Mouse (Mus musculus): ENCODE measurements around the gene Sys1. TPM values are rescaled to one million over a fixed set of nuclear protein-coding genes. Genes with fewer than 3 reads are reported as not detected.

Sys1 gene
- polyA plus RNA-seq, 1 experiment from 2014 or later, result 65.8 TPM

- ATAC-seq (ENCODE audit: borderline replicate concordance, extremely low read depth, low FRiP score, low TSS enrichment), result no peak
- peak overlapping the region; percentile 17 for H3K4me2 ChIP-seq
- WGBS, result 18% methylated on average over 11 of the region's 11 CpGs
Observed at GRCm38 (mm10) chr2:164521841-164522240, 65.1 kb downstream of the Sys1 start.

DNA sequence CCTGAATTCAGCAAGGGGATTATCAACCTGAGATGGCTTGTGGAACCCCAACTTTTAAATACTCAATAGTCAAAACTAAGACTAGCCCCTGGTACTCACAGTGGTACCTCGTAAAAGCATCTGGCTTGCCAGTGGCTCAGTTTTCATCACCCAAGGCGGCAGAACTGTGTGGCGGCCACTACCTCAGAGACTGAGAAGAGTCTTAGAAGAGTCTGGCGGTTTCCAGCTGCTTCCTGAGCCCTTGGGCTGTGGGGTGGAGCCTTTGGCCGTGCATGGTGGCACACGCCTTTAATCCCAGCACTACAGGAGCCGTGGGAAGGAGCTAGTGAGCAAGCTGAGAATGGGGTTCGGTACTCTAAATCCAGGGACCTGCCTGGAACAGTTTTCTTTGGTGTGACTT is 65.5 kb downstream of the Sys1 start:
- no peak for ATAC-seq (ENCODE audit: borderline replicate concordance, extremely low read depth, low FRiP score, low TSS enrichment)
- H3K9me3 ChIP-seq, result no peaks in the 10 kb centered on the region
- peak overlapping the region; percentile 13 for H3K4me2 ChIP-seq
- no peaks in the 10 kb centered on the region for H3K27me3 ChIP-seq
- H3K4me3 ChIP-seq, result no peak overlapping the region
- H3K9ac ChIP-seq, result no peak overlapping the region
- 30% methylated on average over 8 of the region's 8 CpGs for WGBS
- H3K27ac ChIP-seq, result 0 out of 2 replicates have a peak overlapping the region, but pooled peaks have one; percentile 1
- H3K4me1 ChIP-seq, result 0 out of 2 replicates have a peak, but pooled peaks cover 17% of the 10 kb centered on the region
- H3K36me3 ChIP-seq, result no peaks in the 10 kb centered on the region

More at GRCm38 (mm10) chr2:164521841-164522240, 65.1 kb downstream of the Sys1 start:
- Histone ChIP-seq H3K27me3 (no peaks in the 10 kb centered on the region), H3K4me1 (0 out of 2 replicates have a peak, but pooled peaks cover 17% of the 10 kb centered on the region), H3K9me3 (no peaks in the 10 kb centered on the region), H3K27ac (0 out of 2 replicates have a peak overlapping the region, but pooled peaks have one; percentile 1), H3K36me3 (no peaks in the 10 kb centered on the region), H3K9ac (no peak overlapping the region), H3K4me3 (no peak overlapping the region)

- H3K4me2 ChIP-seq, result no peak overlapping the region
- H3K27ac ChIP-seq, result no peak overlapping the region
- no peak overlapping the region for H3K9ac ChIP-seq
- H3K27me3 ChIP-seq, result no peaks in the 10 kb centered on the region
- no peaks in the 10 kb centered on the region for H3K9me3 ChIP-seq
- H3K4me3 ChIP-seq, result no peak overlapping the region
- WGBS, result 75% methylated on average over 10 of the region's 10 CpGs
- ATAC-seq (ENCODE audit: borderline replicate concordance, extremely low read depth, low FRiP score, low TSS enrichment), result no peak
- H3K36me3 ChIP-seq, result no peaks in the 10 kb centered on the region
- 0 out of 2 replicates have a peak, but pooled peaks cover 12% of the 10 kb centered on the region for H3K4me1 ChIP-seq
Observed at GRCm38 (mm10) chr2:164523301-164523773, 66.6 kb downstream of the Sys1 start.

GRCm38 (mm10) chr2:164528557-164528956 is 71.8 kb downstream of the Sys1 start:
- H3K4me1 ChIP-seq, result no peaks in the 10 kb centered on the region
- no peaks in the 10 kb centered on the region for H3K36me3 ChIP-seq
- no peaks in the 10 kb centered on the region for H3K27me3 ChIP-seq
- H3K9ac ChIP-seq, result no peak overlapping the region
- H3K27ac ChIP-seq, result no peak overlapping the region
- WGBS, result 69% methylated on average over 5 of the region's 5 CpGs
- H3K4me3 ChIP-seq, result no peak overlapping the region
- no peak overlapping the region for H3K4me2 ChIP-seq
- no peaks in the 10 kb centered on the region for H3K9me3 ChIP-seq
- no peak for ATAC-seq (ENCODE audit: borderline replicate concordance, extremely low read depth, low FRiP score, low TSS enrichment)

Other genes starting within 250 kb of the Sys1 start
- gene Wfdc15b, start 235.3 kb upstream of the Sys1 start, polyA plus RNA-seq (2015; fragmentation: Nextera tagmentation; extraction: Ambion mirVana), result 0.45 TPM in 1 of 2 replicates, not detected in the other
- gene Svs2, start 218.5 kb upstream of the Sys1 start, polyA plus RNA-seq (2015; fragmentation: Nextera tagmentation; extraction: Ambion mirVana), result not detected in 2 replicates
- not detected in 2 replicates for gene Svs3b, start 200.3 kb upstream of the Sys1 start, polyA plus RNA-seq (2015; fragmentation: Nextera tagmentation; extraction: Ambion mirVana)
- not detected in 2 replicates for gene Svs4, start 178.5 kb upstream of the Sys1 start, polyA plus RNA-seq (2015; fragmentation: Nextera tagmentation; extraction: Ambion mirVana)
- not detected in 2 replicates for gene Svs3a, start 167.7 kb upstream of the Sys1 start, polyA plus RNA-seq (2015; fragmentation: Nextera tagmentation; extraction: Ambion mirVana)
- not detected in 2 replicates for gene Svs6, start 140.2 kb upstream of the Sys1 start, polyA plus RNA-seq (2015; fragmentation: Nextera tagmentation; extraction: Ambion mirVana)
- gene Svs5, start 124.2 kb upstream of the Sys1 start, polyA plus RNA-seq (2015; fragmentation: Nextera tagmentation; extraction: Ambion mirVana), result not detected in 2 replicates
- 1.4 and 1.6 TPM in 2 replicates for gene Slpi, start 67.9 kb upstream of the Sys1 start, polyA plus RNA-seq (2015; fragmentation: Nextera tagmentation; extraction: Ambion mirVana)
- 9.4 and 10.7 TPM in 2 replicates for gene Rbpjl, start 53.8 kb upstream of the Sys1 start, polyA plus RNA-seq (2015; fragmentation: Nextera tagmentation; extraction: Ambion mirVana)
- gene Matn4, start 51.8 kb upstream of the Sys1 start, polyA plus RNA-seq (2015; fragmentation: Nextera tagmentation; extraction: Ambion mirVana), result 41.3 and 42.7 TPM in 2 replicates
- gene Sdc4, start 13.1 kb upstream of the Sys1 start, polyA plus RNA-seq (2015; fragmentation: Nextera tagmentation; extraction: Ambion mirVana), result 161 and 178 TPM in 2 replicates
- gene Gm20458, start 4.0 kb downstream of the Sys1 start, polyA plus RNA-seq (2015; fragmentation: Nextera tagmentation; extraction: Ambion mirVana), result 17.1 and 17.6 TPM in 2 replicates
- not detected in 2 replicates for gene Trp53tg5, start 16.8 kb downstream of the Sys1 start, polyA plus RNA-seq (2015; fragmentation: Nextera tagmentation; extraction: Ambion mirVana)
- gene Dbndd2, start 29.1 kb downstream of the Sys1 start, polyA plus RNA-seq (2015; fragmentation: Nextera tagmentation; extraction: Ambion mirVana), result 8.8 and 10.1 TPM in 2 replicates
- 60.8 and 64.6 TPM in 2 replicates for gene Pigt, start 40.6 kb downstream of the Sys1 start, polyA plus RNA-seq (2015; fragmentation: Nextera tagmentation; extraction: Ambion mirVana)
- 404 and 415 TPM in 2 replicates for gene Wfdc2, start 105.4 kb downstream of the Sys1 start, polyA plus RNA-seq (2015; fragmentation: Nextera tagmentation; extraction: Ambion mirVana)
- gene Spint3, start 116.5 kb downstream of the Sys1 start, polyA plus RNA-seq (2015; fragmentation: Nextera tagmentation; extraction: Ambion mirVana), result not detected in 2 replicates
- gene Wfdc6a, start 128.5 kb downstream of the Sys1 start, polyA plus RNA-seq (2015; fragmentation: Nextera tagmentation; extraction: Ambion mirVana), result 0.77 and 0.95 TPM in 2 replicates
- gene Eppin, start 136.6 kb downstream of the Sys1 start, polyA plus RNA-seq (2015; fragmentation: Nextera tagmentation; extraction: Ambion mirVana), result not detected in 2 replicates
- not detected in 2 replicates for gene Wfdc6b, start 156.6 kb downstream of the Sys1 start, polyA plus RNA-seq (2015; fragmentation: Nextera tagmentation; extraction: Ambion mirVana)
- gene Wfdc8, start 156.7 kb downstream of the Sys1 start, polyA plus RNA-seq (2015; fragmentation: Nextera tagmentation; extraction: Ambion mirVana), result not detected in 2 replicates
- not detected in 2 replicates for gene Wfdc16, start 181.8 kb downstream of the Sys1 start, polyA plus RNA-seq (2015; fragmentation: Nextera tagmentation; extraction: Ambion mirVana)
- gene Wfdc10, start 199.1 kb downstream of the Sys1 start, polyA plus RNA-seq (2015; fragmentation: Nextera tagmentation; extraction: Ambion mirVana), result not detected in 2 replicates
- not detected in 2 replicates for gene Wfdc9, start 199.6 kb downstream of the Sys1 start, polyA plus RNA-seq (2015; fragmentation: Nextera tagmentation; extraction: Ambion mirVana)
- not detected in 2 replicates for gene Wfdc11, start 217.1 kb downstream of the Sys1 start, polyA plus RNA-seq (2015; fragmentation: Nextera tagmentation; extraction: Ambion mirVana)
- 0.20 and 0.22 TPM in 2 replicates for gene Wfdc13, start 228.1 kb downstream of the Sys1 start, polyA plus RNA-seq (2015; fragmentation: Nextera tagmentation; extraction: Ambion mirVana)
- not detected in 2 replicates for gene Spint4, start 241.5 kb downstream of the Sys1 start, polyA plus RNA-seq (2015; fragmentation: Nextera tagmentation; extraction: Ambion mirVana)

Data from lung, embryonic 15.5 days (tissue).